Mouse (Mus musculus): ENCODE data around the gene Ssh1. TPM values are rescaled to one million over a fixed set of nuclear protein-coding genes. Genes with fewer than 3 reads are reported as not detected.

Ssh1 gene
- polyA plus RNA-seq, 1 experiment from 2014 or later: 4.3 TPM

GRCm38 (mm10) chr5:114003542-114003941, 9.8 kb upstream of the Ssh1 start, which contains the start of gene Dao:
Dao (plus strand) TSS chr5:114003703.
- H3K4me2 ChIP-seq (ENCODE audit: low read depth, low read length): no peak within 1 kb of the TSS
- H3K4me3 ChIP-seq (ENCODE audit: low read depth, low read length): no peak within 1 kb of the TSS
- DNase-seq (no peak), ATAC-seq (no peak)
- no peak for TF ChIP-seq CTCF (IDR thresholded peaks at IDR 0.05; ENCODE audit: low read depth)
- TF ChIP-seq EP300 (IDR thresholded peaks at IDR 0.05; ENCODE audit: low read depth): no peak
- 61% methylated on average over 5 of the region's 5 CpGs for WGBS (ENCODE audit: insufficient replicate concordance)
- no peaks in the 10 kb centered on the region for H3K9me3 ChIP-seq (ENCODE audit: low read length)
- H3K4me1 ChIP-seq (ENCODE audit: insufficient read depth): no peaks in the 10 kb centered on the region
- no peak within 1 kb of the TSS for H3K27ac ChIP-seq (ENCODE audit: low read depth)
- H3K36me3 ChIP-seq (replicated peaks; ENCODE audit: insufficient read depth, low read length): no peaks in the 10 kb centered on the region
- H3K9ac ChIP-seq (replicated peaks): no peak within 1 kb of the TSS
- no peaks in the 10 kb centered on the region for H3K27me3 ChIP-seq (ENCODE audit: insufficient read depth, low read length)

GRCm38 (mm10) chr5:113999382-113999781, 5.7 kb upstream of the Ssh1 start:
- no peaks in the 10 kb centered on the region for H3K9me3 ChIP-seq (ENCODE audit: low read length)

GRCm38 (mm10) chr5:113996458-113996857, 2.8 kb upstream of the Ssh1 start:
- Histone ChIP-seq H3K27ac (ENCODE audit: low read depth) (no peak overlapping the region), H3K4me2 (ENCODE audit: low read depth, low read length) (no peak overlapping the region), H3K27me3 (ENCODE audit: insufficient read depth, low read length) (no peaks in the 10 kb centered on the region; the same call in 1 of the 2 replicates), H3K9ac (replicated peaks) (no peak overlapping the region), H3K4me1 (ENCODE audit: insufficient read depth) (peaks cover 21% of the 10 kb centered on the region), H3K36me3 (replicated peaks; ENCODE audit: insufficient read depth, low read length) (no peaks in the 10 kb centered on the region), H3K9me3 (ENCODE audit: low read length) (no peaks in the 10 kb centered on the region), H3K4me3 (ENCODE audit: low read depth, low read length) (no peak overlapping the region)
- DNase-seq (no peak), ATAC-seq (no peak)
- TF ChIP-seq EP300 (IDR thresholded peaks at IDR 0.05; ENCODE audit: low read depth): no peak
- no peak for TF ChIP-seq CTCF (IDR thresholded peaks at IDR 0.05; ENCODE audit: low read depth)
- 65% methylated on average over 2 of the region's 2 CpGs for WGBS (ENCODE audit: insufficient replicate concordance)

More at GRCm38 (mm10) chr5:113999382-113999781, 5.7 kb upstream of the Ssh1 start:
- H3K4me1 ChIP-seq (ENCODE audit: insufficient read depth): peaks cover 1% of the 10 kb centered on the region; the same call in 1 of the 2 replicates
- H3K27ac ChIP-seq (ENCODE audit: low read depth): no peak overlapping the region
- DNase-seq (peak; percentile 36), ATAC-seq (peak; percentile 36; the same call in 1 of the 2 replicates)
- no peaks in the 10 kb centered on the region; the same call in 1 of the 2 replicates for H3K27me3 ChIP-seq (ENCODE audit: insufficient read depth, low read length)
- H3K9ac ChIP-seq (replicated peaks): no peak overlapping the region
- H3K36me3 ChIP-seq (replicated peaks; ENCODE audit: insufficient read depth, low read length): no peaks in the 10 kb centered on the region
- no peak for TF ChIP-seq EP300 (IDR thresholded peaks at IDR 0.05; ENCODE audit: low read depth)
- no peak for TF ChIP-seq CTCF (IDR thresholded peaks at IDR 0.05; ENCODE audit: low read depth)
- WGBS (ENCODE audit: insufficient replicate concordance): 15% methylated on average over 5 of the region's 5 CpGs
- no peak overlapping the region for H3K4me2 ChIP-seq (ENCODE audit: low read depth, low read length)
- no peak overlapping the region for H3K4me3 ChIP-seq (ENCODE audit: low read depth, low read length)

GRCm38 (mm10) chr5:113993031-113993486, 635 bp downstream of the Ssh1 start:
- Histone ChIP-seq H3K27me3 (ENCODE audit: insufficient read depth, low read length) (no peaks in the 10 kb centered on the region; the same call in 1 of the 2 replicates), H3K36me3 (replicated peaks; ENCODE audit: insufficient read depth, low read length) (no peaks in the 10 kb centered on the region), H3K4me1 (ENCODE audit: insufficient read depth) (peaks cover 38% of the 10 kb centered on the region), H3K27ac (ENCODE audit: low read depth) (peak overlapping the region; percentile 88), H3K4me3 (ENCODE audit: low read depth, low read length) (peak overlapping the region; percentile 92), H3K9me3 (ENCODE audit: low read length) (no peaks in the 10 kb centered on the region), H3K4me2 (ENCODE audit: low read depth, low read length) (peak overlapping the region; percentile 99), H3K9ac (replicated peaks) (peak overlapping the region; percentile 83)
- TF ChIP-seq EP300 (IDR thresholded peaks at IDR 0.05; ENCODE audit: low read depth): no peak
- TF ChIP-seq CTCF (IDR thresholded peaks at IDR 0.05; ENCODE audit: low read depth): no peak
- DNase-seq (peak; percentile 51), ATAC-seq (peak; percentile 26)
- WGBS (ENCODE audit: insufficient replicate concordance): under 1% methylated on average over 19 of the region's 22 CpGs

GRCm38 (mm10) chr5:113992339-113992831, 1.3 kb downstream of the Ssh1 start:
- H3K9me3 ChIP-seq (ENCODE audit: low read length): no peaks in the 10 kb centered on the region
- peak overlapping the region; percentile 88 for H3K27ac ChIP-seq (ENCODE audit: low read depth)
- peaks cover 39% of the 10 kb centered on the region for H3K4me1 ChIP-seq (ENCODE audit: insufficient read depth)
- H3K36me3 ChIP-seq (replicated peaks; ENCODE audit: insufficient read depth, low read length): no peaks in the 10 kb centered on the region
- TF ChIP-seq EP300 (IDR thresholded peaks at IDR 0.05; ENCODE audit: low read depth) (no peak), CTCF (IDR thresholded peaks at IDR 0.05; ENCODE audit: low read depth) (no peak)
- H3K9ac ChIP-seq (replicated peaks): peak overlapping the region; percentile 83
- H3K27me3 ChIP-seq (ENCODE audit: insufficient read depth, low read length): no peaks in the 10 kb centered on the region; the same call in 1 of the 2 replicates
- 4% methylated on average over 12 of the region's 12 CpGs for WGBS (ENCODE audit: insufficient replicate concordance)
- H3K4me3 ChIP-seq (ENCODE audit: low read depth, low read length): peak overlapping the region; percentile 92
- ATAC-seq: no peak
- DNase-seq: peak; percentile 75
- H3K4me2 ChIP-seq (ENCODE audit: low read depth, low read length): peak overlapping the region; percentile 99

GRCm38 (mm10) chr5:113991141-113991540, 2.6 kb downstream of the Ssh1 start:
- Histone ChIP-seq H3K4me3 (ENCODE audit: low read depth, low read length) (no peak overlapping the region), H3K27ac (ENCODE audit: low read depth) (peak overlapping the region; percentile 61; the same call in 1 of the 2 replicates), H3K4me2 (ENCODE audit: low read depth, low read length) (peak overlapping the region; percentile 60; the same call in 1 of the 2 replicates), H3K36me3 (replicated peaks; ENCODE audit: insufficient read depth, low read length) (no peaks in the 10 kb centered on the region), H3K9ac (replicated peaks) (no peak overlapping the region), H3K9me3 (ENCODE audit: low read length) (no peaks in the 10 kb centered on the region), H3K4me1 (ENCODE audit: insufficient read depth) (peaks cover 52% of the 10 kb centered on the region), H3K27me3 (ENCODE audit: insufficient read depth, low read length) (no peaks in the 10 kb centered on the region; the same call in 1 of the 2 replicates)
- ATAC-seq: no peak
- DNase-seq: no peak
- TF ChIP-seq CTCF (IDR thresholded peaks at IDR 0.05; ENCODE audit: low read depth) (no peak), EP300 (IDR thresholded peaks at IDR 0.05; ENCODE audit: low read depth) (no peak)
- 84% methylated on average over 7 of the region's 7 CpGs for WGBS (ENCODE audit: insufficient replicate concordance)

Data from liver, postnatal 0 days (tissue).